Mouse (Mus musculus): ENCODE results near the gene Nav2.

GRCm38 (mm10) chr7:49108076-49108475 lies 199.6 kb downstream of the Nav2 start:
- no peak for TF ChIP-seq USF1 (IDR thresholded peaks at IDR 0.05; ENCODE audit: low read depth)
- no peak for TF ChIP-seq POLR2A (IDR thresholded peaks at IDR 0.05; ENCODE audit: insufficient read length, low read depth)
- no peak for TF ChIP-seq POLR2AphosphoS2 (IDR thresholded peaks at IDR 0.05; ENCODE audit: insufficient read length, low read depth)
- no peak for TF ChIP-seq MAX (IDR thresholded peaks at IDR 0.05; ENCODE audit: low read depth)
- no peak for TF ChIP-seq E2F4 (IDR thresholded peaks at IDR 0.05; ENCODE audit: insufficient read depth)
- TF ChIP-seq REST (IDR thresholded peaks at IDR 0.05; ENCODE audit: insufficient read depth, insufficient read length) = no peak
- TF ChIP-seq MYOG (IDR thresholded peaks at IDR 0.05; ENCODE audit: control insufficient read depth in 1 of 3, insufficient read depth in 1 of 3, insufficient read length in 2 of 3, low read depth in 2 of 3) = no peak
- TF ChIP-seq TCF3 (IDR thresholded peaks at IDR 0.05; ENCODE audit: insufficient read length, low read depth) = no peak
- TF ChIP-seq CEBPB (IDR thresholded peaks at IDR 0.05; ENCODE audit: insufficient read depth, poor library complexity, severe bottlenecking) = no peak
